Mouse (Mus musculus): ENCODE data around the gene Usp49. TPM values are rescaled to one million over a fixed set of nuclear protein-coding genes. Genes with fewer than 3 reads are reported as not detected.

Usp49 gene
- polyA plus RNA-seq, 1 experiment: 2.5 TPM

GRCm38 (mm10) chr17:47663009-47663713 lies 32.7 kb downstream of the Usp49 start:
- no peak overlapping the region for H3K4me2 ChIP-seq (ENCODE audit: low read depth)
- H3K79me2 ChIP-seq (ENCODE audit: control insufficient read depth, insufficient read depth): no peaks in the 10 kb centered on the region
- no peak overlapping the region for H3ac ChIP-seq (ENCODE audit: control insufficient read depth, insufficient read length)
- TF ChIP-seq TCF3 (IDR thresholded peaks at IDR 0.05; ENCODE audit: insufficient read length, low read depth): no peak
- no peak for TF ChIP-seq USF1 (IDR thresholded peaks at IDR 0.05; ENCODE audit: low read depth)
- no peak for TF ChIP-seq TCF12 (IDR thresholded peaks at IDR 0.05; ENCODE audit: insufficient read depth, poor library complexity, severe bottlenecking)
- TF ChIP-seq POLR2AphosphoS2 (IDR thresholded peaks at IDR 0.05; ENCODE audit: insufficient read length, low read depth): no peak
- TF ChIP-seq POLR2A (IDR thresholded peaks at IDR 0.05; ENCODE audit: insufficient read length, low read depth): no peak
- no peak for TF ChIP-seq E2F4 (IDR thresholded peaks at IDR 0.05; ENCODE audit: insufficient read depth)
- no peak for TF ChIP-seq MYOG (IDR thresholded peaks at IDR 0.05; ENCODE audit: control insufficient read depth in 1 of 3, insufficient read depth in 1 of 3, insufficient read length in 2 of 3, low read depth in 2 of 3)
- no peak for TF ChIP-seq CEBPB (IDR thresholded peaks at IDR 0.05; ENCODE audit: insufficient read depth, poor library complexity, severe bottlenecking)
- H3K4me3 ChIP-seq: no peak overlapping the region
- no peaks in the 10 kb centered on the region for H3K27me3 ChIP-seq (ENCODE audit: control insufficient read depth, insufficient read depth, insufficient read length)
- H3K36me3 ChIP-seq (ENCODE audit: control insufficient read depth, insufficient read depth): no peaks in the 10 kb centered on the region

GRCm38 (mm10) chr17:47664474-47664873 lies 34.0 kb downstream of the Usp49 start:
- Histone ChIP-seq H3ac (ENCODE audit: control insufficient read depth, insufficient read length) (no peak overlapping the region), H3K4me2 (ENCODE audit: low read depth) (no peak overlapping the region), H3K27me3 (ENCODE audit: control insufficient read depth, insufficient read depth, insufficient read length) (no peaks in the 10 kb centered on the region), H3K79me2 (ENCODE audit: control insufficient read depth, insufficient read depth) (no peaks in the 10 kb centered on the region), H3K4me3 (no peak overlapping the region), H3K36me3 (ENCODE audit: control insufficient read depth, insufficient read depth) (no peaks in the 10 kb centered on the region)
- TF ChIP-seq TCF3 (IDR thresholded peaks at IDR 0.05; ENCODE audit: insufficient read length, low read depth) (no peak), TCF12 (IDR thresholded peaks at IDR 0.05; ENCODE audit: insufficient read depth, poor library complexity, severe bottlenecking) (no peak), POLR2AphosphoS2 (IDR thresholded peaks at IDR 0.05; ENCODE audit: insufficient read length, low read depth) (no peak), POLR2A (IDR thresholded peaks at IDR 0.05; ENCODE audit: insufficient read length, low read depth) (no peak), REST (IDR thresholded peaks at IDR 0.05; ENCODE audit: insufficient read depth, insufficient read length) (no peak), USF1 (IDR thresholded peaks at IDR 0.05; ENCODE audit: low read depth) (no peak), MYOD1 (IDR thresholded peaks at IDR 0.05; ENCODE audit: control insufficient read depth in 1 of 3, insufficient read length in 2 of 3, low read depth in 2 of 3) (no peak), CEBPB (IDR thresholded peaks at IDR 0.05; ENCODE audit: insufficient read depth, poor library complexity, severe bottlenecking) (no peak), E2F4 (IDR thresholded peaks at IDR 0.05; ENCODE audit: insufficient read depth) (no peak), SRF (IDR thresholded peaks at IDR 0.05; ENCODE audit: control insufficient read depth, insufficient read length, low read depth) (no peak), MAX (IDR thresholded peaks at IDR 0.05; ENCODE audit: low read depth) (no peak), MYOG (IDR thresholded peaks at IDR 0.05; ENCODE audit: control insufficient read depth in 1 of 3, insufficient read depth in 1 of 3, insufficient read length in 2 of 3, low read depth in 2 of 3) (no peak)

- no peak overlapping the region for H3K4me2 ChIP-seq (ENCODE audit: low read depth)
- no peak overlapping the region for H3ac ChIP-seq (ENCODE audit: control insufficient read depth, insufficient read length)
- H3K27me3 ChIP-seq (ENCODE audit: control insufficient read depth, insufficient read depth, insufficient read length): no peaks in the 10 kb centered on the region
- H3K79me2 ChIP-seq (ENCODE audit: control insufficient read depth, insufficient read depth): no peaks in the 10 kb centered on the region
- TF ChIP-seq CEBPB (IDR thresholded peaks at IDR 0.05; ENCODE audit: insufficient read depth, poor library complexity, severe bottlenecking) (no peak), MYOG (IDR thresholded peaks at IDR 0.05; ENCODE audit: control insufficient read depth in 1 of 3, insufficient read depth in 1 of 3, insufficient read length in 2 of 3, low read depth in 2 of 3) (no peak), TCF12 (IDR thresholded peaks at IDR 0.05; ENCODE audit: insufficient read depth, poor library complexity, severe bottlenecking) (no peak), USF1 (IDR thresholded peaks at IDR 0.05; ENCODE audit: low read depth) (no peak), REST (IDR thresholded peaks at IDR 0.05; ENCODE audit: insufficient read depth, insufficient read length) (no peak), SRF (IDR thresholded peaks at IDR 0.05; ENCODE audit: control insufficient read depth, insufficient read length, low read depth) (no peak), MAX (IDR thresholded peaks at IDR 0.05; ENCODE audit: low read depth) (no peak), MYOD1 (IDR thresholded peaks at IDR 0.05; ENCODE audit: control insufficient read depth in 1 of 3, insufficient read length in 2 of 3, low read depth in 2 of 3) (no peak), POLR2A (IDR thresholded peaks at IDR 0.05; ENCODE audit: insufficient read length, low read depth) (no peak), E2F4 (IDR thresholded peaks at IDR 0.05; ENCODE audit: insufficient read depth) (no peak), TCF3 (IDR thresholded peaks at IDR 0.05; ENCODE audit: insufficient read length, low read depth) (no peak), POLR2AphosphoS2 (IDR thresholded peaks at IDR 0.05; ENCODE audit: insufficient read length, low read depth) (no peak)
- no peaks in the 10 kb centered on the region for H3K36me3 ChIP-seq (ENCODE audit: control insufficient read depth, insufficient read depth)
- no peak overlapping the region for H3K4me3 ChIP-seq
These were observed 38.7 kb downstream of the Usp49 start for GRCm38 (mm10) chr17:47669166-47669565.

GRCm38 (mm10) chr17:47671988-47672310 lies 41.5 kb downstream of the Usp49 start:
- no peak overlapping the region for H3K4me3 ChIP-seq
- H3ac ChIP-seq (ENCODE audit: control insufficient read depth, insufficient read length): no peak overlapping the region
- TF ChIP-seq REST (IDR thresholded peaks at IDR 0.05; ENCODE audit: insufficient read depth, insufficient read length) (no peak), POLR2A (IDR thresholded peaks at IDR 0.05; ENCODE audit: insufficient read length, low read depth) (no peak), MYOD1 (IDR thresholded peaks at IDR 0.05; ENCODE audit: control insufficient read depth in 1 of 3, insufficient read length in 2 of 3, low read depth in 2 of 3) (no peak), USF1 (IDR thresholded peaks at IDR 0.05; ENCODE audit: low read depth) (no peak), CEBPB (IDR thresholded peaks at IDR 0.05; ENCODE audit: insufficient read depth, poor library complexity, severe bottlenecking) (no peak), MYOG (IDR thresholded peaks at IDR 0.05; ENCODE audit: control insufficient read depth in 1 of 3, insufficient read depth in 1 of 3, insufficient read length in 2 of 3, low read depth in 2 of 3) (no peak), TCF12 (IDR thresholded peaks at IDR 0.05; ENCODE audit: insufficient read depth, poor library complexity, severe bottlenecking) (no peak), MAX (IDR thresholded peaks at IDR 0.05; ENCODE audit: low read depth) (no peak), E2F4 (IDR thresholded peaks at IDR 0.05; ENCODE audit: insufficient read depth) (no peak), SRF (IDR thresholded peaks at IDR 0.05; ENCODE audit: control insufficient read depth, insufficient read length, low read depth) (no peak), POLR2AphosphoS2 (IDR thresholded peaks at IDR 0.05; ENCODE audit: insufficient read length, low read depth) (no peak), TCF3 (IDR thresholded peaks at IDR 0.05; ENCODE audit: insufficient read length, low read depth) (no peak)
- H3K79me2 ChIP-seq (ENCODE audit: control insufficient read depth, insufficient read depth): no peaks in the 10 kb centered on the region
- no peaks in the 10 kb centered on the region for H3K27me3 ChIP-seq (ENCODE audit: control insufficient read depth, insufficient read depth, insufficient read length)
- H3K36me3 ChIP-seq (ENCODE audit: control insufficient read depth, insufficient read depth): no peaks in the 10 kb centered on the region
- no peak overlapping the region for H3K4me2 ChIP-seq (ENCODE audit: low read depth)

All from myocyte (in vitro differentiated cells).